Mouse (Mus musculus) cerebellum, adult 2 months (tissue): ENCODE data around the gene Ak7. TPM values are rescaled to one million over a fixed set of nuclear protein-coding genes. Genes with fewer than 3 reads are reported as not detected.

Experiments
- DNase-seq, 2 experiments: peaks; one replicate each; pipeline ENCODE4 v3.0.0; 2021
- H3K27ac ChIP-seq: fragments of 200-500 bp; 2 replicates; pipeline ENCODE4 v1.5.1; 2012; ENCODE audit warnings: low read length, control low read depth, inconsistent platforms; ENCODE audit not compliant: insufficient read depth
- H3K27me3 ChIP-seq: fragments of 200-500 bp; 2 replicates; pipeline ENCODE4 v1.6.1; 2012; ENCODE audit warnings: inconsistent platforms, mild to moderate bottlenecking, low read length, moderate library complexity; ENCODE audit not compliant: control insufficient read depth, insufficient read depth
- H3K4me1 ChIP-seq: fragments of 200-500 bp; 2 replicates; pipeline ENCODE4 v1.6.1; 2011; ENCODE audit warnings: low read length; ENCODE audit not compliant: control insufficient read depth, insufficient read depth
- H3K4me3 ChIP-seq: fragments of 200-500 bp; replicated peaks from 2 replicates; pipeline ENCODE3; 2011; ENCODE audit warnings: mild to moderate bottlenecking, low read depth, low read length, control low read depth; ENCODE audit not compliant: insufficient read depth
- CTCF ChIP-seq: fragments of 200-500 bp; IDR thresholded peaks from 2 replicates; pipeline ENCODE4 v1.5.1; 2011; ENCODE audit warnings: low read depth, mild to moderate bottlenecking, control low read depth, low read length, moderate library complexity, borderline replicate concordance; ENCODE audit not compliant: insufficient read depth
- POLR2A ChIP-seq: fragments of 200-500 bp; IDR thresholded peaks from 2 replicates; pipeline ENCODE4 v1.6.1; 2011; ENCODE audit warnings: low read length, control low read depth, borderline replicate concordance; ENCODE audit not compliant: insufficient read depth
- WGBS: fragments of 180-500 bp; shearing (Covaris S2); methylation state at CpG from one replicate; pipeline ENCODE4 v1.1.7; 2018; 5-methylcytosine and 5-hydroxymethylcytosine counted together
- polyA plus RNA-seq: library from polyadenylated mRNA; depleted of rRNA; stranded (reverse); fragments of >200 nt; gene quantifications from 2 replicates; pipeline ENCODE4 v1.2.3, GENCODE M21; 2012

Gene Ak7
- polyA plus RNA-seq, 1 experiment, result 1.3 TPM

- Histone ChIP-seq H3K4me1 (no peaks in the 10 kb centered on the region), H3K4me3 (no peak overlapping the region), H3K27ac (no peak overlapping the region), H3K27me3 (no peaks in the 10 kb centered on the region)
- DNase-seq, result no peak
- 71% methylated on average over 3 of the region's 3 CpGs for WGBS
- TF ChIP-seq POLR2A, result no peak
- TF ChIP-seq CTCF, result no peak
These were observed 14.4 kb downstream of the Ak7 start for GRCm38 (mm10) chr12:105720196-105720595.

- WGBS, result 36% methylated on average over 14 of the region's 14 CpGs
- no peak for DNase-seq
- H3K27ac ChIP-seq, result no peak overlapping the region
These were observed 15.8 kb downstream of the Ak7 start for GRCm38 (mm10) chr12:105721452-105722132.

GRCm38 (mm10) chr12:105722657-105723056 lies 16.9 kb downstream of the Ak7 start:
- Histone ChIP-seq H3K27ac (no peak overlapping the region), H3K27me3 (no peaks in the 10 kb centered on the region), H3K4me3 (no peak overlapping the region), H3K4me1 (no peaks in the 10 kb centered on the region)
- DNase-seq, result peak; percentile 21 to 42
- TF ChIP-seq POLR2A, result no peak
- TF ChIP-seq CTCF, result peak; percentile 58
- WGBS, result 1% methylated on average over 5 of the region's 5 CpGs

More at GRCm38 (mm10) chr12:105721452-105722132, 15.8 kb downstream of the Ak7 start:
- Histone ChIP-seq H3K4me3 (no peak overlapping the region), H3K4me1 (no peaks in the 10 kb centered on the region), H3K27me3 (no peaks in the 10 kb centered on the region)
- TF ChIP-seq POLR2A (no peak), CTCF (no peak)

- Histone ChIP-seq H3K4me3 (no peak overlapping the region), H3K4me1 (no peaks in the 10 kb centered on the region), H3K27ac (no peak overlapping the region), H3K27me3 (no peaks in the 10 kb centered on the region)
- TF ChIP-seq CTCF (no peak), POLR2A (no peak)
- DNase-seq, result no peak
- 46% methylated on average over 1 of the region's 1 CpGs for WGBS
These were observed 18.8 kb downstream of the Ak7 start for GRCm38 (mm10) chr12:105724616-105725015.

- Histone ChIP-seq H3K4me1 (no peaks in the 10 kb centered on the region), H3K27ac (no peak overlapping the region), H3K4me3 (no peak overlapping the region), H3K27me3 (no peaks in the 10 kb centered on the region)
- no peak for TF ChIP-seq POLR2A
- no peak for TF ChIP-seq CTCF
- WGBS, result 78% methylated on average over 13 of the region's 13 CpGs
- no peak for DNase-seq
These were observed 20.0 kb downstream of the Ak7 start for GRCm38 (mm10) chr12:105725736-105726135.

GRCm38 (mm10) chr12:105727268-105727667 lies 21.5 kb downstream of the Ak7 start:
- 93% methylated on average over 3 of the region's 3 CpGs for whole genome bisulfite sequencing
- H3K4me3 ChIP-seq, result no peak overlapping the region
- no peaks in the 10 kb centered on the region for H3K27me3 ChIP-seq
- no peaks in the 10 kb centered on the region for H3K4me1 ChIP-seq
- TF ChIP-seq CTCF, result no peak
- TF ChIP-seq POLR2A, result no peak
- no peak overlapping the region for H3K27ac ChIP-seq
- DNase-seq, result no peak

- WGBS, result 29% methylated on average over 8 of the region's 8 CpGs
- Histone ChIP-seq H3K4me1 (no peaks in the 10 kb centered on the region), H3K27me3 (no peaks in the 10 kb centered on the region), H3K4me3 (no peak overlapping the region), H3K27ac (no peak overlapping the region)
- TF ChIP-seq POLR2A, result no peak
- no peak for TF ChIP-seq CTCF
- DNase-seq, result peak; percentile 19 to 20
These were observed 22.2 kb downstream of the Ak7 start for GRCm38 (mm10) chr12:105727964-105728363.

GRCm38 (mm10) chr12:105730851-105731460 lies 25.2 kb downstream of the Ak7 start:
- TF ChIP-seq POLR2A (no peak), CTCF (no peak)
- H3K27ac ChIP-seq, result no peak overlapping the region
- DNase-seq, result no peak
- H3K4me1 ChIP-seq, result no peaks in the 10 kb centered on the region
- no peaks in the 10 kb centered on the region for H3K27me3 ChIP-seq
- WGBS, result 80% methylated on average over 6 of the region's 6 CpGs
- no peak overlapping the region for H3K4me3 ChIP-seq
